Mouse (Mus musculus): ENCODE results near the gene Etv3.
"Not testable (repeated sequence)": the region's sequence is repeated elsewhere in the genome, so short reads cannot be mapped to it uniquely, and the experiment has no call there.

The Etv3 gene

DNA sequence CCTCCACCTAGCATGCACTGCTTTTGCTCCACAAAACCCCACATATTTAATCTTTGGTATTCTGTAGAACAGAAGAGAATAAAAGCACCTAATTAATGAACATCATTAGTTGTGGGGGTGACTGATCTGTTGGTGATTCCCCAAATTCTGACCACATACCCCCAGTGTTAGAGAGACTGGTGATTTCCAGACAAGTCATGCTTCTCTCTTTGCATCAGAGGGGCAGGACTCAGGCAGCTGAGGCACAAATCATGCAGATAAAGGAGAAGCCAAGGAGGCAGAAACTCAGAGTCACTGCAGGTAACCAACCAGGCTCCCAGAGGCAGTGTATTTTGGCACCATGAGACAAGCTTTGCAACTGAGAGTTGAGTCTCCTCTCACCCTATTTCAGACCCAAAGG is 6.8 kb upstream of the Etv3 start:
- no peak for DNase-seq (ENCODE audit: low spot score in 2 of 2)

DNA sequence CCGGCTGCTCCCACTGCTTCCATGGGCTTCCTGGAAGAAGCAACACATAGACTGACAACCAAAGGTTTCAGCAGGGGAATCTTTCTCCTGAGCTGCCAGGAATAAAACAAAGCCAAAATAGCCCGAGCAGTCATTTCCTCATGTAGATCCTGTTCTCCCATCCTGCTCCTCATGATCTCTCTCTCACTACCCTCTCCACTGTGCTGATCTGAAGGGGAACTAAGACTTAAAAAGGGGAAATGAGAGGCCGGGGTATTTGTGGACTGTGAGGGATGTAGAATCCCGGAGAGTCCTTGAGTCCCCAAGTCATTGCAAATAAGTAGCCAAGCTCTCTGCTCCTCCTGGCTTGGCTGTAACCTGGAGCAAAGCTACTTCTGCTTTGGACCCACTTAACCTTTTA is 4.1 kb upstream of the Etv3 start:
- no peak for DNase-seq (ENCODE audit: low spot score in 2 of 2)

DNA sequence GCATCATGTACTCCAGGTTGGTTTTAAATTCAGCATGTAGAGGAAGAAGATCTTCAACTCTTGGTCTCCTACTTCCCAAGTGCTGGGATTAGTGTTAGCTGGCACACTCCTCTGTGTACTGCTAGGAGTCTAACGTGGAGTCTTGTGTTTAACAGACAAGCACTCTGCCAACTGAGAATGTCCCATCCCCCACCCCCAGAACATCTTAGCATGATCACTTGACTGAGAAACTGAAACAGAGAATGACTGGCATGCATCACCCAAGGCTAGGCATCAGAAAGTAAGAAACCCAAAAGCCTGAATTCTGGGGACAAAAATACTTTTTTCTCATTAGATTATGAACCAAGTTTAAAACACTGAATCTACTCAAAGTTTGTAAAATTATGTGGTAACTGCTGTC is 3.4 kb upstream of the Etv3 start:
- DNase-seq (ENCODE audit: low spot score in 2 of 2), result no peak

DNA sequence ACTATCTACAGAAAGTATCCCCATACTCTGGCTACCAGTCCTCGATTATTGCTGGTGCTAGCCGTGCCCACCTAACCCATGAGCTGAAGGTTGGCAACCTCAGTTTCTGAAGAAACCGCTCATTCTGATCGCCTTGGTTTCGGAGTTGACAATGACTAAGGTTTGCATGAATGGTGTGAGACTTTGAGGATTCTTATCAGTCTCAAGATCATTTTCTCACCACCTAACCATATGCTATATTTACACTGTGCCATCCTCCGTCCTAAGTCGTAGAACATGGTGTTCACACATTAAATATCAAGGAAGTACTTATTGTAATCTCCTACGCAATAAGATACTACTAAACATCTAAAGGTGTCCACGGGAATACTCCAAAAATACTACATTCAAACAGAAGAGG is 1.5 kb upstream of the Etv3 start:
- DNase-seq (ENCODE audit: low spot score in 2 of 2), result no peak

DNA sequence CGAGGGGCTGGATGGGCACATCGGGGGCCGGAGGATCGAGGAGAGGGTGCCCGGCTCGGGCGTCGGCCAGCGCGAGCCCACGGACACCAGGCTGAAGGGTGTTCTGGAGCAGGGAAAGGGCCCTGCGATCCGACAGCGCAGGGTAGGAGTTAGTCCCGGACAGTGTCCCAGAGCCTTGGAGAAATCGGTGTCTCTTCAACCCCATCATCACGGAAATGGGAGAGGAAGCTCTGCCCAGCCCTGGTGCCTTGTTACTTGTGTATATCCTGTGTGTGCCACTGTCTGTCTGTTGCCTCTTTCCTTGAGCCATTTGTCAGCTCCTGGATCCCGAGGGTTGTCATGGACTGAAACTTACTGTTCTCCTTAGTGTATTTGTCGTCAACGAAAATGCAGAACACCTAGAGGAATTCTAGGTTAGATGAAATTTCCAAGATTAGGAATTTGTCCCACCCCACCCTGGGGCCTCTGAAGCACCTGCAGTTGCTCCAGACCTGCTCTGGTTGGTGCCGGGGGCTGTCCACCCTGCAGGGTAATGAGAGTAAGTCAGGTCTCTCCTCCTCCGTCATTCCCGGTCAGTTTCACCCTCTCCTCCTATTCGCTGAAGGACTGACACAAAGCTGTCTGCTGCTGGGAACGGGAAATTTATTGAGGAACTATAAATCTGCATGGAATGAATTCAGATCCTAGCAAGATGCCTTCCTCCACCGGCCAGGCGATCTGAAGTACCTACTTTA is 797 bp downstream of the Etv3 start:
- no peak for DNase-seq (ENCODE audit: low spot score in 2 of 2)

DNA sequence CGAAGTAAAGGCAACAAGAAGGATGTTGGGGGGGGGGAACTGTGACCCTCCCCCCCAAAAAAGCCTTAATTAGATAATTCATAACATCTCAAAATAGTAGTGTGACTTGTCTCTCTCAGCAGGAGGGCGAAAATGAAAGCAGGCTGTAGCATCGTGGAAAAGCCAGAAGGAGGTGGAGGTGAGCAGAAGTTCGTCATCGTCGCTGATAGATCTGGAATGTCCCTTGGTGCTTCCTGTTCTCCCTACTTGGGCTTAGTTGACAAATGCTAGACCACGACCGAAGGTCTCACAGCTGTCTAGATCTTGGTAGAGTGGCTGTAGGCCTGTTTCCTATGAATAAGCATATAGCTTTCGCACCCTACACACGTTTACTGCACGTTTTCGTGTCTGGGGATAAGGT is 1.9 kb downstream of the Etv3 start:
- DNase-seq (ENCODE audit: low spot score in 2 of 2), result no peak

DNA sequence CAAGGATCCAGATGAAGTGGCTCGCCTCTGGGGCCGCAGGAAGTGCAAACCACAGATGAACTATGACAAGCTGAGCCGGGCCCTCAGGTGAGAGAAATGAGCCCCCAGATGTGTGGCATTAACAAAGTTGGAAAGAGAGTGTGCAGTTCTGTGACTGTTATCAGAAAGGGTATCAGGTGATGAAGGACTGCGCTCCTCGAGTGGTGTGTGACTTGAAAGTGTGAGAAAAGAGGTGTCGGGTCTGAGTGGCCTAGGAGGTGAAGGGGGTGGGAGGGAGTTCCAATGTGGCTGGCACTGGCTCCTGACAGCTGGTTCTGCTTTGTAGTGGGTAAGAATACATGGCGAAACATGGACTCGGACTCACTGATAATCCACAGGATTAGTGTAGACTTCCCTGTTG is 2.8 kb downstream of the Etv3 start:
- no peak for DNase-seq (ENCODE audit: low spot score in 2 of 2)

DNA sequence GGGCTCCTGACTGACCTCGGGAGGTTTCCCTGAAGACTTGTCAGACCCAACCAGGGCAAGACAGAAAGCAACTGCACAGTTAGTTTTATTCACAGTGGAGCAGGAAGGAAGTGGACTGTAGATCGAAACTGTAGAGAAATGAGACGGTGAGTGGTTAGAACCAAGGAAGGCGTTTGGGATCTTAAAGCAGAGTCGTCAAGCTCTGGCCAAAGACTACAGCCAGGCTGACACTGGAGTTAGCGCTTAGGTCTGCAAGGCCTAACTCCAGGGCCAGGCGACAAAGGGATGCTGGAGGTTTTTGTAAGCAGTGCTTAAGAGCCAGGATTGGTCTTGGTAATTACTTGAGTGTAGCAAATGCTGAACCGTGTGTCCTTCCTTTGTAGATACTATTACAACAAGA is 3.6 kb downstream of the Etv3 start:
- no peak for DNase-seq (ENCODE audit: low spot score in 2 of 2)

DNA sequence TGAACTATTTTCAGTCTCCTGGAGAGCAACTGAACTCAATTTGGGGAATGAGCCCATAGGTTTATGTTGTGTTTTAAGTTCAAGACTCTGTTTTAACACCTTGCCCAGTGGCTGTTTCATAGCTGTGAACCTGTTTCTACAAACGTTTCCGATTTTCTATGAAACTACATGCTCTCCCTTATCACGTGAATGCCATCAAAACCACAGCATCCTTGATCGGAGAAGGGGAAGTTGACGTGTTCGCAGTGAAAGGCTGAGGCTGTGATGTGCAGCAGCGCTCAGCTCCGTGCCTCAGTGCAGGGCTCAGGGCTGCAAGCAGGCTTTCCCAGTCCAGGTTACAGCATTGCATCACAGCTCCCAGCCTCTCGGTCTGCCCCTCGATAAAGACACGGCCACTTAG is 4.4 kb downstream of the Etv3 start:
- no peak for DNase-seq (ENCODE audit: low spot score in 2 of 2)

DNA sequence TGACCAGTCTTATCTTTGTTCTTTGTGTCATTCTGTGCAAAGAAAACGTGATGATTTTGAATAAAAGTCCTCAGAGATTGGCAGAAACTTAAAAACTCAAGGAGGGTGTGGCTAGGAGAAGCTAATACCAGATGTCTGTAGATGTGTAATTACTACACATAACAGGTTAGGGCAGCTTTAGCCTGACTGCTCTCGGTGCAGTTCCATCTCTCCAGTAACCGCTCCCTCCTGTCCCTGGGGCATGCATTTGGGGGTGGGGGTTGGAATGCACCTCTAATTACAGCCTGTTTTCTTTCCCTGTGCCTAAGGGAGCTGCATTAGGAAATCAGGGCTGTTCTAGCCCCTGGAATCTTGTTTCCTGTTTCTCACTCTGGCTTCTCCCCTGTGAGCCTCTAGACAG is 5.0 kb downstream of the Etv3 start:
- no peak for DNase-seq (ENCODE audit: low spot score in 2 of 2)

DNA sequence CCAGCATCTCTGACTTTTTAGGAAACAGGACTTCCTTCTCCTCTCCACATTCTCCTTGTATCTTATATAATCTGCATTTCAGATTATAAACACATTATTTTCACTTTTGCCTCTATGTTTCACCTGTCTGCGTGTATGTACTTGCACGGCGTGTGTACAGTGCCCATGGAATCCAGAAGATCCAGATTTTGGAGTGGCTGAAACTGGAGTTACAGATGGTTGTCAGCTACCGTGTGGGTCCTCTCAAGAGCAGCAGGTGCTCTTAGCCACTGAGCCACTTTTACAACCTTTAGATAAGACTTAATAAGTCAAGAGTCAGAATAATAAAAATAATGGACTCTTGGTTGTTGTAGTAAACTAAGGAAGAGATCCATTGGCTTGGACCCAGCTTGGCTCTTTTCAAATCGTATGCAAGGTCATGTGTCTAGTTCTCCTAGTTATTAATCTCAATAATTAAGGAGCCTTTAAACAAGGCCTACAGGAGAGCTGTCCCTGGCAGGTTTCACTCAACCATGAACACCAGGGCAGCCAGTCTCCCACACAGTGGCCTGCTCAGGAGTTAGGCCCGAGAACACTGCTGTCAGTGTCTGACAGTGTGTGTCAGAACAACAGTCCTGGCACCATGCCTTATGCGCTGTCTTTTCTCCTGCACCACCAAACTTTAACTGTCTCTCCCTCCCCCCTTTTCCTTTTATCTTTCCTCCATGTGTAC is 8.6 kb downstream of the Etv3 start:
- no peak for DNase-seq (ENCODE audit: low spot score in 2 of 2)

DNA sequence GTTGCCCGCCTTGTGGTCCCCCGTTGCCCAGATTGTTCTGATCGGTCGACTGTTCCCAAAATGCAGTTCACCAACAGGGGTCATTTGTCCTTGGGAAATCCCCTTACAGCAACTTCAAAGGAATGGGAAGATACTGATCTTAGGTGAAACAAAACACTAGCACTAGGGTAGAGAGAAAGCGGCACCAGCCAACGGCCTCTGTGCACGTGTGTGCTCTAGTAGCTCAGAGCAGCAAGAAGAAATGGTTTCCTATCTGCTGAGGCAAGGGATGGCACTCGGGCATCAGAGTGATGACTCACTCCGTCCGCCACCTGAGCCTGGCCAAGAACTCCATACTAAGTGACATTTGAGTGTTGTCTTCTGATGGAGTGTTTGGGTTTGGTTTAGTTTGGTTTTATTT is 12.8 kb downstream of the Etv3 start:
- DNase-seq (ENCODE audit: low spot score in 2 of 2), result no peak

DNA sequence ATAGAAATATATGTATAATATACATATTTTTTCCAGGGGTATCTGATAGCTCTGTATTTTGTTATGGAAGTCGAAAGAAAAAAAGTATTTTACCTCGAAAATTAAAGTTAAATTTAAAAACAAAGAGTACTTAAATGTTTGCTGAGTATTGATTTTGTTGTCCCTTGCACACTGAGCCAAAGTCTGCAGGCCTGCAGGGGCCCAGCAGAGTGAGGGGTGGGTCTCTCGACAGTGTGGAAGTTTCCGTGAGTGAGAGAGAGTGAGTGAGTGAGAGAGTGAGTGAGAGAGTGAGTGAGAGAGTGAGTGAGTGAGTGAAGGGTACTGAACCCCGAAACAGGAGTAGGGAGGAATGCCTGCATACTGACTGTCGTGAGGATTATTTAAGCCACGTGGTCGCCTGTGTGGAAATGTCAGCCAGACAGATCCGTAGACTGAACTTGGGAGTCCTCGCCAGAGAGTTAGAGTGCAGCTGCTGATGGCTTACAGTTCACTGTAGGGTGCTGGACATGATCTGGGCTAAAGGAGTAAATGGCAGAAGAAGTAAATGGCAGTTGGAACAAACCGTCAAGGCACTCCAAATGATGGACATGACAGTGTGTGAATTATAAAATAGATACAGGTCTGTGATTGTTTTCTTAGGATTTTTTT is 14.9 kb downstream of the Etv3 start:
- DNase-seq (ENCODE audit: low spot score in 2 of 2), result no peak

DNA sequence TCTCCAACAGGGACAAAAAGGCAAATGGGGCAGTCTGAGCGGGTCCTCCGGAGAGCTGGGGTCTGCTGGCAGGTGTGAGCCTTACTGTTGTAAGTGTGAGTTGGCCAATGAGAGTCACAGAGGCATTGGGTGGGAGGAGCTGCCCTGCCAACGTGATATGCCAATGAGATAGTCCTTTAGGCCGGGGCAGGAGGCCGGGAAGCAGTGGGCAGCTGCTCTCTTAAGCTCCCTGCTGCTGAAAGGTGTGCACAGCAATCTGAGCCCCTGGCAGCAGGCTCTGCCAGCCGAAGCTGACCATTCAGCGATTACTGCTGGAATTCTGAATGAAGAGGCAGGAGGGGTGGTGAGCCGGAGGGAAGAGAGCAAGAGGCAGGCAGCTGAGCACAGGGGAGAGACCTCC is 15.5 kb downstream of the Etv3 start:
- no peak for DNase-seq (ENCODE audit: low spot score in 2 of 2)

DNA sequence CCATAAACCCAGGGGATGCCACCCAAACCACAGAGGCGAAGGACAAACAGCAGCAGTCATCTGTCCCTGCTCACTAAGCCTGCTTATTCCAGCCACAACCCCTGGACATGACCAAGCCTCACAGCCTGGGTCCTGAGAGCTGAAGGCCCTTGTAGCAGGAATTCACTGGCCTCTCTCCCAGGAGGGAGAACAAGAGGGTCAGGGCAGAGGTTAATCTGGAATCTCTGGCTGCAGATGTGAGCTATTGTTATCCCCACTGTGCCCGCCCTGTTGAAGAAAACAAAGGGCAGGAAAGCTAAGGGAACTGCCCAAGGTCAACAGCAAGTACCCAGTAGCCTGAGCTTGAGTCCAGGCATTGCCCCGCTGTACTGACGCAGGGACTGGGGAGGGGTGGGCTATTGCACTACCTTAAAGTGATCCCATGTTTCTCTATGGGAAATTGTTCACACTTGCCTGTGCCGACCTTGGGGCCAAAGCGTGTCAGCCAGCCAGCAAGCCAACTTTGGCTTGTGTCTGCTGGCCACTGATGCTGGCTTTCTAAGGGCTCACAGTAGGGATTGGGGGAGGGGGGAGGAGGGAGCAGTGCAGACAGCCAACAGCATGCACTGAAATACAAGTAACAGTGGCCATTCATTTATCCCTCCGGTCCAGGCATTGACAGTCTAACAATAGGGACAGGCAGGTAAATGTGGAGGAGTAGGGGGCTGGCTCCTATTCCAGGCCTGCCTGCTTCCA is 17.4 kb downstream of the Etv3 start:
- no peak for DNase-seq (ENCODE audit: low spot score in 2 of 2)

DNA sequence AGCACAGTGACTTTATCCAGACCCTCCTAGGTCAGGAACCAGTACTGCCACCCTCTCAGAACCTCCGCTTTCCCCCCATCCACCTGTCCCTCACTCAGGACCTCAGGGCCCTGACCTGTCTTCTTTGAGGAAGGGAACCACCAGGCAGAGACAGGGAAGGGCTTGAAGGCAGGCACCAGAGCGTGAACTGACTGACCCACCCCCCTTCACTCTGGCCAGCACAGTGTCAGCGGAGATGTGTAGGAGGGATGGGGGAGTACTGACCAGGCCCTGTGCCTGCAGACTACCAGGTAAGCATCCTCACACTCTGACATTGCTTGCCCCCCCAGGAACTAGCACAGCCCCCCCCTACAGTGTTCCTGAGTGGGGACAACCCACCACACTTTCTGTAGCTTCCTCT is 20.3 kb downstream of the Etv3 start:
- no peak for DNase-seq (ENCODE audit: low spot score in 2 of 2)

DNA sequence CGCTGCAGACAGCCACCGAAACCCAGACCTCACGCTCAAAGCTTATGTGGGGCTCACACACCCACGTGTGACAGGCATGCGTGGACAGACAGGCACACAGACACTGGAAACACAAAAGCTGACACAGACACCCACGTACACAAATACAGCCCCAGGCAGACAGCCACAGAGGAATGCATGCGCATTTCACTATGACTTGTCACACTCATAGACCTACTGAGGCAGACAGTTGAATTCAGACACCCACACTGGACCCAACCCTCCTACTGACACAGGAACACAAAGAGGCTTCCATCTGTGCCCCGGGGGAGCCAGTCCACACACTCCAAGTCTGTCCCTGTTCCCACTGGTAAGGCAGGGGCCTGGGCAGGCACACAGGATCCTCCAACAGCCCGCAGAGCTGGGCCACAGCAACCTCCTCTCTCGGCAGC is 21.1 kb downstream of the Etv3 start:
- no peak for DNase-seq (ENCODE audit: low spot score in 2 of 2)

DNA sequence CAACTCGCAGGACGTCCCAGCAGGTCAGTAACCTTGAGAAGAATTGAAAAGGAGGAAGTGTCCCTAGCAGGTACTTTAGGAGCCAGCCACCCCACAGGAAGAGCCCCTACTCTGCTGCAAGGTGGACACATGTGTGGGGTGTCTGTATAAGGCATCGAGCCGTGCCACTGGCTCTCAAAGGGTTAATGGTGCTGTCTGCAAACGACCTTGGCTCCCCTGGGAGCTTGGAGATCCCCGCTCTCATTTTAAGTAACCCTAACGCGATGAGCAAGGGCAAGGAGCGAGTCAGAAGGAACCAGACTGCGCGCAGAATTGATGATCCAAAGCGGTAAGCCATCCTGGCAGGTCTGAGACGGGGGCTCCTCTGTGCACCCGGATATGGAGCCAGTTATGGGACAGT is 24.7 kb downstream of the Etv3 start:
- DNase-seq (ENCODE audit: low spot score in 2 of 2), result no peak

DNA sequence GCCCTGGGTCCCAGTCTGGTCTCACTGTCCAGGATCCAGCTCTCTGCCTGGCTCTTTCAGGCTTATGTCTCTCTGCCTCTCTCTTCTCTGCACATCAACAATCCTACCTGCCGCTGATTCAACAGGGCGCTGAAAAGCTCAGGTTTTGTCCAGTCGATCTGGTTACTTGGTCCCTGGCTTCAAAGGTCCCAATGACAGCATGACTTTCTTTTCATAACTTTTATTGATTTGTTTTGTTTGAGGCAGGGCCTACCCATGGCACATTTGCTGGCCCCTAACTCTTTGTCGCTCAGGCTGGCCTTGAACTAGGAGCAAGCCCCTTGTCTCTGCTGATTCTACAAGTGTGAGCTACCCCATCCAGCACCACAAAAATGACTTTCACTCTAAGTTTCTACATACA is 27.1 kb downstream of the Etv3 start:
- DNase-seq (ENCODE audit: low spot score in 2 of 2), result no peak

DNA sequence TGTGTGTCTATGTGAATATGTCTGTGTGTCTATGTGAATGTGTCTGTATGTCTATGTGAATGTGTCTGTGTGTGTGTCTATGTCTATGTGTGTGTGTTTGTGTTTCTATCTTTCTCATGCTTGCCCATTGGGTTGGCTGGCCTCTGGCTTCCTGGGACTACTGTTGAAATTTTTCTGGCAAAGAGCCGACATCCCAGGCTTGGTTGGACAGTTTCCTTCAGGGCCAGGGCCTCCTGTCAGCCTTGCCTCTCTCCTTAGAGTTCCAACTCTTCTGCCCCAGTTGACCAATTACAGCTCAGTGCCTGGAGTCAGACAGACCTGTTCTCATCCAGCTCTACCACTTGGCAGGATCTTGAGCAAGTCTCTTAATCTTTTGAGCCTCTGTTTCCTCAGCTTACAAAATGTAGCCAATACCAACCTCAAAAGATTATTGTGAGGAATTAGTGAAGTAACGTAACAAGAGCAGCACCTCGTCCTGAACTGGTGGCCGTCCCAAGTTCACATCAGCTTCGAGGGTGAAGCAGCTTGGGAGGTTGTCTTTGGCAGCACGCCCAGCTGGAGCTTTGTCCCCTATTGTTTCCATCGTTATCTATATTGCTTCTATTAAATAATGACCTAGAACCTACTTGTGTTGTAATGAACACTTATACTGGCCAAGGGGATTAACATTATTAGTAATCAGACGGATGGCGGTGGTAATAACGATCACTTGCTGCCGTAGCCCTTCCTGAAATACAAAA is 28.2 kb downstream of the Etv3 start:
- no peak for DNase-seq (ENCODE audit: low spot score in 2 of 2)

DNA sequence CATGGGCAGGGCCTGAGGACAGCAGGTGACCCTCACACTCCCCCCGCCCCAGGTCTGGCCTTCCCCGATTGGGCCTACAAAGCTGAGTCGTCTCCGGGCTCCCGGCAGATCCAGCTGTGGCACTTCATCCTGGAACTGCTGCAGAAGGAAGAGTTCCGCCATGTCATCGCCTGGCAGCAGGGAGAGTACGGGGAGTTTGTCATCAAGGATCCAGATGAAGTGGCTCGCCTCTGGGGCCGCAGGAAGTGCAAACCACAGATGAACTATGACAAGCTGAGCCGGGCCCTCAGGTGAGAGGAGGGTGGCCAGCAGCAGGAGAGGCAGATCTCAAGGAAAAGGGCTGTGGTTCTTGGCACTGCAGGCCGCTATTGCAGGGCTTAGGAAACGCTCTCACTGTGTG is 29.7 kb downstream of the Etv3 start:
- DNase-seq (ENCODE audit: low spot score in 2 of 2), result not testable (repeated sequence)

DNA sequence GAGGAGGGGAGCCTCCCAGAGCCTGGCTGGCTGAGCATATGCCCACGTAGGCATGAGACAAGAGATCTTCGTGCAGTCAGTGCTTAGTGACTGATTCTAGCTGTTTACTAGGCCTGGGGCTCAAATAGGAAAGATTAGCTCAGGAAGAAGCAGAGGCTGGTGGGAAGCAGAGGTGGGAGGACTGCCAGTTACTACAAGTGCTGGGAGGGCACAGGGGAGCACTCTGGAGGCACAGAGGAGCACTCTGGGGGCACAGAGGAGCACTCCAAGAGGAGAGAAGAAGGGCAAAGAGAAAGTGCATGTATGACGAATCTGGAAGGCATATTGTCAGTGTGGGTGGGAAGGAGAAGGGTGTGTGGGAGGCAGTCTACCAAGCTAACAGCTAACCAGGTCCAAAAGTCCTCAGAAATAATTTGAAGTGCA is 30.9 kb downstream of the Etv3 start:
- no peak for DNase-seq (ENCODE audit: low spot score in 2 of 2)

Measured in urinary bladder, postnatal 4 days (tissue).